Mouse (Mus musculus) cerebellum, adult 11-12 months (tissue): ENCODE data around the gene Thada.
"Not testable (repeated sequence)": the region's sequence is repeated elsewhere in the genome, so short reads cannot be mapped to it uniquely, and the experiment has no call there.

Experiments
- DNase-seq: peaks from one replicate; pipeline ENCODE4 v3.0.0; 2022

Gene Thada

GRCm38 (mm10) chr17:84340574-84340973 is 125.4 kb downstream of the Thada start:
- DNase-seq, result no peak

- no peak for DNase-seq
Measured at GRCm38 (mm10) chr17:84335996-84336395, 130.0 kb downstream of the Thada start.

- no peak for DNase-seq
Measured at GRCm38 (mm10) chr17:84335076-84335475, 130.9 kb downstream of the Thada start.

- no peak for DNase-seq
Measured at GRCm38 (mm10) chr17:84334241-84335014, 131.6 kb downstream of the Thada start.

- DNase-seq, result no peak
Measured at GRCm38 (mm10) chr17:84332940-84333339, 133.1 kb downstream of the Thada start.

- no peak for DNase-seq
Measured at GRCm38 (mm10) chr17:84330986-84331385, 135.0 kb downstream of the Thada start.

- DNase-seq, result no peak
Measured at GRCm38 (mm10) chr17:84330506-84330905, 135.5 kb downstream of the Thada start.

GRCm38 (mm10) chr17:84329906-84330470 is 136.0 kb downstream of the Thada start:
- DNase-seq, result no peak

GRCm38 (mm10) chr17:84328526-84328925 is 137.5 kb downstream of the Thada start:
- DNase-seq, result no peak

- no peak for DNase-seq
Measured at GRCm38 (mm10) chr17:84327051-84327925, 138.7 kb downstream of the Thada start.

GRCm38 (mm10) chr17:84322176-84322575 is 143.8 kb downstream of the Thada start:
- no peak for DNase-seq

GRCm38 (mm10) chr17:84321351-84321750 is 144.7 kb downstream of the Thada start:
- DNase-seq, result no peak

GRCm38 (mm10) chr17:84320576-84320975 is 145.4 kb downstream of the Thada start:
- no peak for DNase-seq

- no peak for DNase-seq
Measured at GRCm38 (mm10) chr17:84314341-84314740, 151.7 kb downstream of the Thada start.

- DNase-seq, result no peak
Measured at GRCm38 (mm10) chr17:84313494-84313893, 152.5 kb downstream of the Thada start.

- DNase-seq, result no peak
Measured at GRCm38 (mm10) chr17:84306151-84306550, 159.9 kb downstream of the Thada start.

GRCm38 (mm10) chr17:84305074-84305473 is 160.9 kb downstream of the Thada start:
- no peak for DNase-seq

GRCm38 (mm10) chr17:84304141-84304540 is 161.9 kb downstream of the Thada start:
- no peak for DNase-seq

GRCm38 (mm10) chr17:84297976-84298375 is 168.0 kb downstream of the Thada start:
- DNase-seq, result no peak

GRCm38 (mm10) chr17:84293221-84293620 is 172.8 kb downstream of the Thada start:
- no peak for DNase-seq

- not testable (repeated sequence) for DNase-seq
Measured at GRCm38 (mm10) chr17:84291228-84291627, 174.8 kb downstream of the Thada start.

- no peak for DNase-seq
Measured at GRCm38 (mm10) chr17:84287675-84288420, 178.2 kb downstream of the Thada start.

GRCm38 (mm10) chr17:84286536-84286935 is 179.5 kb downstream of the Thada start:
- DNase-seq, result no peak
